11 mouse cellular contexts compared by ENCODE assay signal in the genomic region with DNA sequence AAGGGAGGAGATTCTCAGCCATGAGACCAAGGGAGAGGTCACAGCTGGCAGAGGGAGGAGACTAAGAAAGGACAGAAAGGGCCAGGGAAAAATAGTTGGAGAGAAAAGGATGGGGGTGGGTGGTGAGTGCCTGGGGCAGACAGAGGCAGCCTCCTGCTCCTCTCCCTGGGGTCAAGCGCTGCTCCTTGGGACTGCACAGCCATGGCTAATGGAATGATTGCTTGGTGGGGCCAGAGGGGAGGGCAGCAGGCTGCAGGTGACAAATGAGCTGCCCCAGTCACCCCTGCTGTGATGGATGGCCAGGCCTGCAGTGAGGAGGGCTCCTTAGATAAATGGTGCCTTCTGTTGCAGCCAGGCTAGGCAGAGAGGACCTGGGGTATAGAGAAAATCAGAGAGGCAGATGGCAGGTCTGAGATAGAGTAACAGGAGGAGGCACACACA. TPM values are rescaled to one million over a fixed set of nuclear protein-coding genes. Genes with fewer than 3 reads are reported as not detected.
DNase-seq lines count a peak whose midpoint lies in the region; ATAC-seq and TF ChIP-seq lines count a peak whose summit lies in the region.
"Had no signal": no experiment of that assay in that cellular context is flagged by ENCODE, and none has a peak within 500 bp of the region (broad histone marks: within the 10 kb centered on the region; RNA-seq: fewer than 3 reads in every experiment).

No protein-coding gene starts in this region.

- H3K4me2 ChIP-seq in forebrain, postnatal 0 days (ENCODE audit: low read depth), result no peak overlapping the region
- no peak overlapping the region for H3K4me2 ChIP-seq in midbrain, embryonic 16.5 days (ENCODE audit: low read length)

- ATAC-seq in cerebellum, adult (ENCODE audit: insufficient number of reproducible peaks, low FRiP score, low TSS enrichment), result peak; percentile 59; the same call in 1 of the 2 replicates
- ATAC-seq in forebrain, postnatal 0 days, result no peak
- no peak for ATAC-seq in midbrain, embryonic 16.5 days

- no peak for TF ChIP-seq CTCF in forebrain, postnatal 0 days (IDR thresholded peaks at IDR 0.05; ENCODE audit: low read depth)
- TF ChIP-seq CTCF in thymus, adult 2 months (IDR thresholded peaks at IDR 0.05; ENCODE audit: borderline replicate concordance, control insufficient read depth, extremely low read depth, insufficient read depth, low read length, poor library complexity), result no peak

- no peak for DNase-seq in cerebellum, adult 8-10 months
- DNase-seq in cerebellum, postnatal 25 days, result peak; percentile 63 to 73
- no peak for DNase-seq in forebrain, postnatal 0 days
- DNase-seq in thymus, adult 2 months, result no peak
- no peak for DNase-seq in frontal cortex, adult 2 months (ENCODE audit: extremely low spot score in 1 of 2, low spot score in 1 of 2)
- no peak for DNase-seq in heart, adult 9 months (ENCODE audit: low spot score in 2 of 2)
- DNase-seq: heart, postnatal 4 days; lung, postnatal 4 days had no signal

- no peaks in the 10 kb centered on the region for H3K9me3 ChIP-seq in forebrain, postnatal 0 days (ENCODE audit: low read length)
- H3K9me3 ChIP-seq in midbrain, embryonic 16.5 days (replicated peaks; ENCODE audit: control insufficient read depth, low read length, poor library complexity, severe bottlenecking), result 0 out of 2 replicates have a peak, but pooled peaks cover 3% of the 10 kb centered on the region

- 0 out of 2 replicates have a peak overlapping the region, but pooled peaks have one; percentile 25 for H3K9ac ChIP-seq in forebrain, postnatal 0 days
- H3K9ac ChIP-seq in midbrain, embryonic 16.5 days (ENCODE audit: low read depth, low read length), result peak overlapping the region; percentile 41; the same call in 1 of the 2 replicates

- WGBS in forebrain, postnatal 0 days, result 0% methylated on average over 1 of the region's 1 CpGs
- 0% methylated on average over 1 of the region's 1 CpGs for WGBS in midbrain, embryonic 16.5 days
- 22% methylated on average over 1 of the region's 1 CpGs for WGBS in thymus, adult 2 months

- no peak overlapping the region for H3K27ac ChIP-seq in forebrain, postnatal 0 days (ENCODE audit: low read depth, low read length)
- H3K27ac ChIP-seq in midbrain, embryonic 16.5 days (ENCODE audit: low read length), result no peak overlapping the region
- no peak overlapping the region for H3K27ac ChIP-seq in thymus, adult 2 months (ENCODE audit: control insufficient read depth, insufficient read depth, low read length)

- no peaks in the 10 kb centered on the region for H3K27me3 ChIP-seq in forebrain, postnatal 0 days (ENCODE audit: insufficient read depth, low read length)
- H3K27me3 ChIP-seq in midbrain, embryonic 16.5 days (ENCODE audit: control insufficient read depth, insufficient read depth, low read depth, low read length), result no peaks in the 10 kb centered on the region
- H3K27me3 ChIP-seq in thymus, adult 2 months (ENCODE audit: control insufficient read depth, insufficient read depth, low read length), result no peaks in the 10 kb centered on the region; the same call in 1 of the 2 replicates

- no peak overlapping the region for H3K4me3 ChIP-seq in forebrain, postnatal 0 days (ENCODE audit: low read depth, low read length)
- H3K4me3 ChIP-seq in midbrain, embryonic 16.5 days (ENCODE audit: low read depth, low read length), result no peak overlapping the region
- no peak overlapping the region for H3K4me3 ChIP-seq in thymus, adult 2 months (ENCODE audit: control insufficient read depth, insufficient read depth, low read length)

- peaks cover 10% of the 10 kb centered on the region for H3K4me1 ChIP-seq in forebrain, postnatal 0 days (ENCODE audit: insufficient read depth)
- peaks cover 34% of the 10 kb centered on the region for H3K4me1 ChIP-seq in midbrain, embryonic 16.5 days (ENCODE audit: control insufficient read depth, insufficient read depth, low read length)
- peaks cover 12% of the 10 kb centered on the region for H3K4me1 ChIP-seq in thymus, adult 2 months (replicated peaks; ENCODE audit: control insufficient read depth, insufficient read depth, low read length)

- 0 out of 2 replicates have a peak, but pooled peaks cover 2% of the 10 kb centered on the region for H3K36me3 ChIP-seq in forebrain, postnatal 0 days (ENCODE audit: insufficient read depth)
- no peaks in the 10 kb centered on the region; the same call in 1 of the 2 replicates for H3K36me3 ChIP-seq in midbrain, embryonic 16.5 days (ENCODE audit: control insufficient read depth, insufficient read depth, low read length)
- H3K36me3 ChIP-seq in thymus, adult 2 months (ENCODE audit: control insufficient read depth, insufficient read depth, low read length), result no peaks in the 10 kb centered on the region

- no peak for TF ChIP-seq POLR2A in thymus, adult 2 months (IDR thresholded peaks at IDR 0.05; ENCODE audit: control insufficient read depth, extremely low read depth, insufficient read depth, low read length, poor library complexity)

RNA-seq across cellular contexts. Expression of a gene that starts 2.7 kb away (rescaled TPM):
- total RNA-seq in forebrain, postnatal 0 days (2014; rRNA removed), result 98.6 and 100 TPM in 2 replicates
- polyA plus RNA-seq in forebrain, postnatal 0 days (2015; fragmentation: Nextera tagmentation; extraction: Ambion mirVana), result 86.4 and 90.9 TPM in 2 replicates
- polyA plus RNA-seq in midbrain, embryonic 16.5 days (2015; fragmentation: Nextera tagmentation; extraction: Ambion mirVana), result 143 and 147 TPM in 2 replicates
- 65.2 and 66.8 TPM in 2 replicates for polyA plus RNA-seq in thymus, adult 2 months (2012; rRNA removed)
- polyA plus RNA-seq in frontal cortex, adult 2 months (2012; rRNA removed), result 83.7 and 85.4 TPM in 2 replicates

RNA-seq across cellular contexts. Expression of a gene that starts 42.5 kb away (rescaled TPM):
- total RNA-seq in forebrain, postnatal 0 days (2014; rRNA removed), result 52.4 and 55.8 TPM in 2 replicates
- 0.77 and 0.99 TPM in 2 replicates for polyA plus RNA-seq in forebrain, postnatal 0 days (2015; fragmentation: Nextera tagmentation; extraction: Ambion mirVana)
- polyA plus RNA-seq in midbrain, embryonic 16.5 days (2015; fragmentation: Nextera tagmentation; extraction: Ambion mirVana), result 0.73 and 1.0 TPM in 2 replicates
- 1.1 and 1.2 TPM in 2 replicates for polyA plus RNA-seq in thymus, adult 2 months (2012; rRNA removed)
- 122 and 124 TPM in 2 replicates for polyA plus RNA-seq in frontal cortex, adult 2 months (2012; rRNA removed)
- total RNA-seq: liver, adult 2 months had no signal

RNA-seq across cellular contexts. Expression of a gene that starts 49.7 kb away (rescaled TPM):
- 10.9 and 16.0 TPM in 2 replicates for total RNA-seq in forebrain, postnatal 0 days (2014; rRNA removed)
- 8.4 and 9.7 TPM in 2 replicates for polyA plus RNA-seq in forebrain, postnatal 0 days (2015; fragmentation: Nextera tagmentation; extraction: Ambion mirVana)
- polyA plus RNA-seq in midbrain, embryonic 16.5 days (2015; fragmentation: Nextera tagmentation; extraction: Ambion mirVana), result 13.6 and 14.3 TPM in 2 replicates
- 72.3 and 86.9 TPM in 2 replicates for polyA plus RNA-seq in thymus, adult 2 months (2012; rRNA removed)
- 11.9 and 12.5 TPM in 2 replicates for polyA plus RNA-seq in frontal cortex, adult 2 months (2012; rRNA removed)

RNA-seq across cellular contexts. Expression of a gene that starts 52.5 kb away (rescaled TPM):
- total RNA-seq in forebrain, postnatal 0 days (2014; rRNA removed), result 47.4 and 53.7 TPM in 2 replicates
- 27.4 and 37.2 TPM in 2 replicates for polyA plus RNA-seq in forebrain, postnatal 0 days (2015; fragmentation: Nextera tagmentation; extraction: Ambion mirVana)
- 50.6 and 53.6 TPM in 2 replicates for polyA plus RNA-seq in midbrain, embryonic 16.5 days (2015; fragmentation: Nextera tagmentation; extraction: Ambion mirVana)
- polyA plus RNA-seq in thymus, adult 2 months (2012; rRNA removed), result 27.4 and 28.1 TPM in 2 replicates
- polyA plus RNA-seq in frontal cortex, adult 2 months (2012; rRNA removed), result 50.7 and 58.1 TPM in 2 replicates

Comparison
In these comparisons a context has a peak if more than half of its experiments do, and no peak if none do; other contexts are left out.
1. DNase-seq: peak in cerebellum, postnatal 25 days (2 of 2); none in cerebellum, adult 8-10 months (single experiment), forebrain, postnatal 0 days (single experiment), thymus, adult 2 months (single experiment), frontal cortex, adult 2 months (0 of 2) and heart, adult 9 months (0 of 2).
2. RNA of a gene that starts 42.5 kb away (polyA plus RNA-seq): 122 to 124 TPM in frontal cortex, adult 2 months; 1.1 to 1.2 TPM in thymus, adult 2 months, 0.77 to 0.99 TPM in forebrain, postnatal 0 days and 0.73 to 1.0 TPM in midbrain, embryonic 16.5 days; every median in the first group is over 10 times any median in the second.